Mouse (Mus musculus): ENCODE data around the gene Lrguk. TPM values are rescaled to one million over a fixed set of nuclear protein-coding genes. Genes with fewer than 3 reads are reported as not detected.

Gene Lrguk
- total RNA-seq, 4 experiments from 2014 or later: 2.0 to 4.2 (median 3.4) TPM

DNA sequence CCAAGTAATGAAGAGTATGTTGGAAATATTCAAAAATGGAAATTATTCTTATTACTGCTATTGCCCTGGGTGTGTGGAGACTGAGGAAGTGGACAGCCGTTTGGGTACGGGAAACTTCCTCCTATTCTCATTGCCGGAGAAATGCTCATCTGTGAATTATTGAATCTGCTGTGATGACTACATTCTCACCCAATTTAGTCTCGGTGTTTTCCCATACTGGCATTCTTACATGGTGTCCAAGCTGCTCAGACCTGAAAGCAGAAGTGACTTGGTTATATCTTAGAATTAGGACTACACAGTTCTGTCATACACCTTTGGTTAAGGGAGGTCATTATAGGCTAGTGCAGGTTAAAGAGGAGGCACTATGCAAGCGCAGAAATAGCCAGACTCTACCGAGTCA, 30.5 kb downstream of the Lrguk start:
- no peak for DNase-seq (ENCODE audit: low spot score in 2 of 2)

GRCm38 (mm10) chr6:34066790-34067189, 37.5 kb downstream of the Lrguk start:
- DNase-seq (ENCODE audit: low spot score in 2 of 2): no peak

GRCm38 (mm10) chr6:34067271-34067670, 38.0 kb downstream of the Lrguk start:
- DNase-seq (ENCODE audit: low spot score in 2 of 2): no peak

DNA sequence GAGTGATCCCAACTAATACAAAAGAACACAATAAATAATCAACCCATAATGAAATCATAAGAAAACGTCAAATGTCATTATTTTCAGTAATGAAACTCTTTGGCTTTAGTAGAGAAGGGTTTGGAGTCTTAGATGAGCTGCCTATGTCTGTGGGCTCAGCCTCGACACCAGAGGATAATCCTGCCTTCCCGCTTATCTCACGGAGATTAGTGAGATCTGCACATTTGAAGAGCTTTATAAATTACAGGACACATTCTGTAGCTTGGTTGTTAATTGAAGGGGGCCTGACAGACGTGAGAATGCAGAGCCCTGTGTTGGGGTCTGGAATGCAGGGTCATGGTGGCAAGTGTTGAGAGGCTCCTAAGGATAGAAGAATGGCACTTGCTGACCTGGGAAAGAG, 42.7 kb downstream of the Lrguk start:
- no peak for DNase-seq (ENCODE audit: low spot score in 2 of 2)

DNA sequence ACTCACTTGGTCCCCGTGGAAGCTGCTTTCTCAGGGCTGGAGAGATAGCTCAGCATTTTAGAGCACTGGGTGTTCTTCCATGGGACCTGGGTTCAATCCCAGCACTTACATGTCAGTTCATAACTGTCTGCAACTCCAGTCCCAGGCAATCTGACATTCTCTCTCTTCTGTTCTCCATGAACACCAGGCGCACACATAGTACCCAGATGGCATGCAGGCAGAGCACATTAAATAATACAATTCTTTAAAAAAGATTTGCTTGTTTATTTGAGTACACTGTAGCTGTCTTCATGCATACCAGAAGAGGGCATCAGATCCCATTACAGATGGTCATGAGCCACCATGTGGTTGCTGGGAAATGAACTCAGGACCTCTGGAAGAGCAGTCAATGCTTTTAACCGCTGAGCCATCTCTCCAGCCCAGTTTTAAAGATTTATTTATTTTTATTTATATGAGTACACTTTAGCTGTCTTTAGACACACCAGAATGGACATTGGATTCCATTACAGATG, 44.7 kb downstream of the Lrguk start:
- DNase-seq (ENCODE audit: low spot score in 2 of 2): no peak

DNA sequence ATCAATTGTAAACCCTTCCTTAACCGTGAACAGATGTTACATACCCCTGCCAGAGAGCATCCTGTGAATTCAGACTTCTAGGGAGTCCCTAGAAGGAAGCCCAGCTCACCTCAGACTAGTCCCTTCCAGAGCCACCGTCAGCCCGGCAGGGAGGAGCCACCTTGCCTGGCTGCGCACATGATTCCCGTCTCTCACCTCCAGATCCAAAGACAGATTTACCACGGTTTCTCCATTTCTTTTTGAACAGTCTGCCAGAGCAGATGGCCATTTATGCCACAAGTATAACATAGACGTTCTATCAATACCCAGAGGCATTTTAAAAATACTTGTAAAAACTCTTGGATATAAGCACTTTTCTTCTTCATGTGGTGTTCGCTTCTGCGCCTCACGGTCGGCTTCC, 46.3 kb downstream of the Lrguk start:
- peak; percentile 19 to 26 for DNase-seq (ENCODE audit: low spot score in 2 of 2)

DNA sequence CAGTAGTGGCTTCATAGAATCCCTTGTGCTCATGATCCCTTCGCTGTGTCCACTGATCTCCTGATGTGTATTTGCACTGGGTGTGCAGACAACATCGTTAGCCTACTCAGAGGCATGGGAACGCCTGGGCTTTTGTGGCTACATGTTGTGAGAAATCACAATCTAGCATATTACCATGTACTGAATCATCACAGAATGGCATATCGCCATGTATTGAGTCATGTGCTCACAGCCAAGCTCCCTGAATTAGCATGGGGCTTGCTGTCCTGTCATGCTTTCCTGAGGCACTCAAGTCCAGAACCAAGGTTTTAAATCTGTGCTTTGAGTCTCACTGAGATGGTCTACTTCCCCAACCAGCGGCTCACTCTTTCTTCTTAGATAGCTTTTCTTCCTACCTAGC, 54.2 kb downstream of the Lrguk start:
- no peak for DNase-seq (ENCODE audit: low spot score in 2 of 2)

GRCm38 (mm10) chr6:34087701-34088100, 58.5 kb downstream of the Lrguk start:
- DNase-seq (ENCODE audit: low spot score in 2 of 2): no peak

DNA sequence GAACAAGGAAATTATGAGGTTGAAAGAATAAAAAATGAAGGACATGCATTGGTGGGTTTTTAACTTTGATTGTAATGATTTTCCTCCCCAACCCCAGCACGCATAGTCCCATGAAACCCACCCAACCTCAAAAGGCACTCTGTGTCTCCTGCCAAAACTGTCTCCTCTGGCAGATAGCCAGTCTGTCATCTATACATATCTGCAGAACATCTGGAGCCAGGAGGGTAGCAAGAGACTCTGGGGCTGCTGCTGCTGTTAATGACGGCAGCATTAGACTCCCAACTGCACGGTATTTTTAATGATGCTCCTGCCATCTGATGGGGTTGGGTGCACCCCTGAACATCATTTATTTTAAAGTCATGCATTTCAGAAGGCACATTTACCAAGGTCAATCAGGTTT, 59.7 kb downstream of the Lrguk start:
- no peak for DNase-seq (ENCODE audit: low spot score in 2 of 2)

DNA sequence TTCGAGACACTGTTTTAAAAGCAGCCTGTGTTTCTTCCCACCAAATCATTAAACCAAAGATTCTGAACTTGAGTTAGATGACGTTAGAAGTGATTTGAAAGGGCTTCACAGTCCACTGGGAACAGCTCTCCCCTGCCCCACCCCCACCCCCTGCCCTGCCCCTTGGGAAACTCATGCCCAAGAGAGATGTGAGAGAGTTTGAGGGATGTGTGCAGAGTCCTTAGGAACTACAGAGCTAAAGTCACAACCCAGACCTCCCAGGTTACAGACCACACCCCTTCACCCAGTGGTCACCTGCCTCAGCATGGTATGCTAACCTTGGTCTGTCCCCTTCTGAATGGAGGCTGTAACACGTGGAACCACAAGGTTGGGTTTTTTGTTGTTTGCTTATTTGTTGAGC, 62.3 kb downstream of the Lrguk start:
- DNase-seq (ENCODE audit: low spot score in 2 of 2): no peak

DNA sequence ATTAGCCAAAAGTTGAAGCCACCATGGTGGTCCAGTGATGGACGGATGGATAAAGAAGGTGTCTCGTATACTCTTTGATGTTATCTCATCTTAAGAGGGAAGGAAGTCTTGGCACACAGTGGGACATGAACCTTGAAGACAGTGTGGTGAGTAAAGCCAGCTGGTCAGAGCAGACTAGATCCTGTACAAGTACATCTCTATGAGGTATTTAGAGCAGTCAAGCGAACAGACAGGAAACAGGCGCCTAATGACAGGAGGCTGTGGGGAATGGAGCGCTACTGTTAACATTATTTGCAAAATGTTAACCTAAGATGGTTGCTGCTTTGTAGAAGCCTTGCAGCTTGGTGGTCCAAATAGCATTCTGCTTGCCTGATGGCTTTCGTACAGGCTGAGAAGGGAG, 67.0 kb downstream of the Lrguk start:
- no peak for DNase-seq (ENCODE audit: low spot score in 2 of 2)

DNA sequence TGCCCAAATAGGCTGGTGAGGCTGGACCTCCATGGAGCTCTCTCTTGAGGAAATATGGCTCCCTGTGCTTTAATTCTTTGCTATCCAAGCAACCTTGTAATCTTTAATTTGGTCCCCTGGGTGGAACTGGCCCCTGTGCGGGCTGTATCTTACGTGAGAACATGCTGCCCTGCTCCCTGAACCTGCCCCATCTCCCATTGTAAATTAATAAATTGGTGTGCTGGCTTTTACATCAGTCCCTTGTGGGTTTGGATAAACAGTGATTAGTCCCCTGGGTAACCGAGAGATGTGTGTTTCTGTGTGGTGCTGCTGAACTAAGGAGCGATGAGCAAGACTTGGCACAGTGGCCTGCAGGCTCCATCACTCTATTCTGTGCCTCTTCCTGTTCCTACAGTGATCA, 67.7 kb downstream of the Lrguk start:
- DNase-seq (ENCODE audit: low spot score in 2 of 2): no peak

DNA sequence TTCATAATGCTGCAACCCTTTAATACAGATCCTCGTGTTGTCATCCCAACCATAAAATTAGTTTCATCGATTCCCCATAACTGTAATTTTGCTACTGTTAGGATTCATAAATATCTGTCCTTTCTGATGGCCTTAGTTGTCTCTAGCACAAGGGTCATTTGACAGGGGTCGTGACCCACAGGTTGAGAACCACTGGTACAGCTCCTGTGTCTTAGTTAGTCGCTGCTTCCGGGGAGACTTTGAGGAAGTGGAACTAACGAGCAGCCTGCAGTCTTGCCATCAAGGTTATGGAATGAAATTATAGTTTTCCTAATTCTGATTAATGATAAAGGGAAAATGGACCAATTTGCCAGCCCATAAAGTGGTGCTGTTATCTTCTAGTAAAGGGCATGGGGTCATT, 70.5 kb downstream of the Lrguk start:
- DNase-seq (ENCODE audit: low spot score in 2 of 2): no peak

DNA sequence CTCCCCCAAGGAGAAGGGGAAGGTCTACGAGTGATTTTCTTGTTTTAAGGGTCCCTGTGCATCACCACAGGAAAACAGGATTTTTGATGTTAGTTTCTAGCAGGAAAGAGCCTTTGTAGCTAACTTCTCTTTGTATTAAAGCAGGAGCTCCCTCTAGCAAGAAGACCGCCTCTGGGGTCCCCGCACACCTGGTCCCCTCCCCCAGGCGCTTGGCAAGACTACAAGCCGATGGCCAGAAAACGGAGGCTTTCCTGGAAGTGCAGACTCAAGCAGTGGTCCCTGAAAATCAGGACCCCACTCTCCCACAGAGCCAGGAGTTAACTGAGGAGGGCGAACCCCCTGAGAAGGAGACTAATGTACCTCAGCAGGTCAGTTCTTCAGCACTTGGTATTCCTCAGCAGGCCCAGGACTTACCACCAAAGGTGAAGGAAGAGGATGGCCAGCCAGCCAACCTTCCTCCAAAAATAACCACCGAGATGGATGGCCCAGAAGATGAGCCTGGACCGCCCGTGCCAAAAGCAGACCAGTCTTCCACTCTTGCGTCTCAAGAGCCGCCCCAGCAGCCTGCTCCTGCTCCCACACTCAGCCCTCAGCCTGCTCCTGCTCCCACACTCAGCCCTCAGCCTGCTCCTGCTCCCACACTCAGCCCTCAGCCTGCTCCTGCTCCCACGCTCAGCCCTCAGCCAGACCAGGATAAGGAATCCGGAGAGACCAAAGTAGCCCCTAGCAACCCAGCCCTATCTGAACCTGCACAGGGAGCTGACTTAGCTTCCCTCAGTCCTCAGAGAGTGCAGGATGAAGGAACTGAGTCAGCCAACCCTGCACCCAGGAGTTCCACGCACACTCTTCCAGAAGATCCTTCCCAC, 72.5 kb downstream of the Lrguk start:
- no peak for DNase-seq (ENCODE audit: low spot score in 2 of 2)

DNA sequence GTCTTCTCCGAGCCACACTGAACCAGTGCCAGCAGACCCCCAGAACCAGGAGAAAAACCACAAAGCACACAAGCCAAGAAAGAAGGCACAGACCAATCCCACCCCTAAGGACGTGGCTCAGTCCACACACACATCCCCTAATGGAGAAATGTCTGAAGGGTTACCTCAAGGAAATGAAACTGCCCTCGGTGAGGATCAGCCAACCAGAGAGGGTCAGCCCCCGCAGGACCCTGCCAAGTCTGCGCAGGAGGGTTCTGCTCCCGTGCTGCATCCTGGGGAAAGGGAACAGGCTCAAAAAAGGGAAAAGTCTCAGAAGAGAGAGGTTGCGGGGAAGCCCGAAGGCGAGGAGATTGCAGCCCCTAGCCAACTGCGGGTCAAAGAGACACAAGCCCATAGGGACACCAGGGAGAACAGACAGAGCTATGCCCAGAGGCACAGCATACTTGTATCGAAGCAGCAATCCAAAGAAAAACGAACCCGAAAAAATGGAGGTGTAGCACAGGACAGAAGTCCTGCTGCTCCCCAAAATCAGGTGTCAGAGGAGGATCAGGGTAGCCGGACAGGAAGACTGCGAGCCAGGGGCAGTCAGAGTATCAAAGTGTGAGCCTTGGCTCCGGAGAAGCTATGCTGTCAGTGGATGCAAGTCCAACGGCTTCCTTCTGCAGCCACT, 74.1 kb downstream of the Lrguk start:
- DNase-seq (ENCODE audit: low spot score in 2 of 2): no peak

DNA sequence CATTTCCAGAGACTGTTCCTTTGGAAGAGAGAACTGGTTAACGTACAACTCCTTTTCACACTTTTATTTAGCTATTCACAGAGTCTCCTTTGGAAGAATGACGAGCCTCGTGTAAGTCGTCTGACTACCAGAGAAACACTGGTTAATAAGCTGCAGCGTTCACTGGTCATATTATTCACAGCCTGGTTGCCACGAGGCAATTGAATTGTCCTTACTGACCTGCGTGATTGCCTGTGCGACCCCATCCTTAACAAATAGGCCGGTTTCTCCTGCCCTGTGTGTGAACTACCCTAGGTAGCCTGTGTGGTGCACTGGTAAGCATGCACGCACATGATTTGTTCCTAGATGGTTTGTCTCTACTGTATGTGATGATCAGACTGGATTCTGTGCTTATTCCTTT, 81.3 kb downstream of the Lrguk start:
- DNase-seq (ENCODE audit: low spot score in 2 of 2): no peak

DNA sequence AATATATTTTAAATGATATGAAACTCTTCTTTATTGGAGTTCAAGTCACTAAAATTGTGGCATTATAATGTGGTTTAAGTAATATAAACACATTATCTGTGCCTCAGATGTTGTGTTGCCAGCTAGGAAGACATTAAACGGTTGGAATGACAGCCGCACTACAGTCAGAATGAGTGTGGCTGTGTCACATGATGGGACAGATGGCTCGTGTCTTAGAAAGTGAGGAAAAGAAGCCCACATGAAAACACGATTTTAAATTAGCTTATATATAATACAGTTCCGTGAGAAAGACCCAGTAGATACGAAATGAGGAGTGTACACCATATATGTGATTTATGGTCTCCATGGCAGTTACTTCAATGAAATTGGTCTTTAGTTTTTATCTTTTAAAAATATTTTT, 82.2 kb downstream of the Lrguk start:
- no peak for DNase-seq (ENCODE audit: low spot score in 2 of 2)

GRCm38 (mm10) chr6:34116838-34117478, 87.7 kb downstream of the Lrguk start:
- no peak for DNase-seq (ENCODE audit: low spot score in 2 of 2)

DNA sequence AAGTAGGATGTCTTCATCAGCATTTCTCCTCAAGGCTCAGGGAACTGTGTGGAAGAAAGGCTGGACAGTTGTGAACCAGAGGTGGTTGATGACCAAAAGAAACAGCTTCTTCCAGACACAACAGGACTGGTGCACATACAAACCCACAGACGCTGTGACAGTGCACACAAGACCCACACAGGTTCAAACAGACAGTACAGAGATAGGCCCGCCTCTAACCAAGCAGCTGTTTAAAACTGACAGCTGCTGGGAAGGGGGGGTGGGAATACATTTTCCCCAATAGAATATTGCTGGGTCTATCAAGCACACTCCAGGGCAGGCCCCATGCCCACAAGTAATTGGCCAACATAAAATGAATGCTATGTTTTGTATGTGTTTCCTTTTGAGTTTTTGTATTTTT, 95.2 kb downstream of the Lrguk start:
- DNase-seq (ENCODE audit: low spot score in 2 of 2): no peak

GRCm38 (mm10) chr6:34129261-34129660, 100.0 kb downstream of the Lrguk start:
- no peak for DNase-seq (ENCODE audit: low spot score in 2 of 2)

- DNase-seq (ENCODE audit: low spot score in 2 of 2): no peak
These were observed 103.1 kb downstream of the Lrguk start for GRCm38 (mm10) chr6:34132391-34132790.

DNA sequence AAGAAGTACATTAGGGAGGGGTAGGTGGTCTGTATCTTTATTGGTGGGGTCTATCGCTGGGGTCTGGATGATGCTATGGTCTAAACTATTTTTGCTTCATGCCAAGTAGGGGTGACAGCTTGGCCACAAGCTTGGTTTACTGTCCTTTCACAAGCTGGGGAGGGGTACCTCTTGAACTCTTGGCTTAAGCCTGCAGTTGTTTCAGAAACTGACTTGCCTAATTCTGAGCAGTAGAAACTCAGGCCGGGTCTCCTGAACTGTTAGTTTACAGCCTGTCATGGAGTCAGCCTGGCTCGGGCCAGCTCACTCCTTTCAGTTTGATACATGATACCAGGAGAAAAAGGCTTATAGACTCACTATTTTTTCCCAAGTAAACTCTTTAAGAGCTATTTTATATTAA, 109.1 kb downstream of the Lrguk start:
- no peak for DNase-seq (ENCODE audit: low spot score in 2 of 2)
